Mouse (Mus musculus): ENCODE data around the gene Slc1a1. TPM values are rescaled to one million over a fixed set of nuclear protein-coding genes. Genes with fewer than 3 reads are reported as not detected.

The Slc1a1 gene
- polyA plus RNA-seq, 2 experiments from 2014 or later: not detected

GRCm38 (mm10) chr19:28854831-28855230 is 20.0 kb downstream of the Slc1a1 start:
- no peak for ATAC-seq

DNA sequence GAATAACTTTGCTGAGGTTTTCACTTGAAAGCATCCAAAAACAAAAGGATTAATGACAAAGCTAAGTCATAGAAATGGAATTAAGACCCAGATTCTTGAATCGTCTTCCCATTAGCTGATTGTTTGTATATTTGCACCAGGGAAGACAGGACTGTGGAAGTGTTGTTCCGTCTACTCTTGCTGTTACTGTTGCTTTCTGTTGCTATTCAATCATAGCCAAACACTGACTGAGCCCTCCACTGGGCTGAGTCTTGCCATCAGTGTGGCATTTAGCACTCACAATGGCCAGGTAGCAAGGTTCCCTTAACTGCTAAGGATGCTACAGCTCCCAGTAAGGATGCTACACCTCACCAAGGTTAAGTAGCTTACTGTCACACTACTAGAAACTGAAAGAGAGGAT is 25.4 kb downstream of the Slc1a1 start:
- ATAC-seq: no peak

DNA sequence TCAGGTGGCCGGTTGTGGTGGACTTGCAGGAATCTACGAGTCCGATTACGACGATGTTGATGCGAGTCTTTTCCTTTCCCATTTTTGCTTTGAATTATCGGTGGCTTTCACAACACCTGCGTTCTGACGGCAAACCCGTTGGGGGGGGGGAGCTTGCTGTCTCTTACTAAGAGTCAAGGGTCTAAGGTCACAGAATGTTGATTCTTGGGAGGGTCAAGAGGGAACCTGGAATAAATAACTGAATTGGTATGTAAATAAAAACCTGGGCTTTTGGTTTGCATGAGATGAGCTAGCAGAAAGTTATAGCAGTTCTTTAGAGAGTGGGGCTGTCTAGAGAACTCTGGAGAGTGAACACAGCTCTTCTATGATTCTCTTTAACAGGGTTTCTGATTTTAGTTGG is 28.8 kb downstream of the Slc1a1 start:
- no peak for ATAC-seq

GRCm38 (mm10) chr19:28864981-28865380 is 30.1 kb downstream of the Slc1a1 start:
- ATAC-seq: no peak

DNA sequence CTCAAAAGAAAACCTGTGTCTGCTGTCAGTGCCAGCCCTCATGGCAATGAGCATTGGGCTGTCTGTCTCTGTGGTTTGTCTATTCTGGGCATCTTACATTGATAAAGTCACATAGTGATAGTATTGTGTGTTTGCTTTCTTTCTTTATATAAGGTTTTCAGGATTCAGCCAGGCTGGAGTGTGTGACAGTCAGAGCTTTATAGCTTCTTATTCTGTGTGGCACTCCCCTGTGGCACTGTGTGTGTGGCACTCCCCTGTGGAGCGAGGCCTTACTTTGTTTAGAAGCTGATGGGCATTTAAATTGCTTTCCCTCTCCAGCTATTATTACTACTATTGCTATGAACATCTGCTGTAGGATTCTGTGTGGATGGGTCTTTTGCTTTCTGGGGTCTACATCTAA is 30.7 kb downstream of the Slc1a1 start:
- ATAC-seq: no peak

- ATAC-seq: peak; percentile 28
Observed at GRCm38 (mm10) chr19:28869251-28869855, 34.5 kb downstream of the Slc1a1 start.

DNA sequence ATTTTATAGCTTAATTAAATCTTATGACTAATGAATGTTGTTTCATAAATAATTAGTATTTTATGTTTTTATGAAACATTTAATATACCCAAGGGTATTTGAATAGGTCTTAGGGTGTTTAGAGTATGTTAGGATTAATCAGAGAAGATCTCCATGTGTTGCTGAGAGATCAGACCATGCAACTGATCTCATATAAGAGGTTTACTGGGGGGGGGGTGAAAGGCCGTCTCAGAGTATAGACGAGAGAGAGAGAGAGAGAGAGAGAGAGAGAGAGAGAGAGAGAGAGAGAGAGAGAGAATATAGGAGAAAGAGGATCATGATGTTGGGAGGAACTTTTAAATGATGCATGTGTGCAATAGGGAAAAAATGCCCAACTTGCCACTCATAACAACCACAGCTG is 35.5 kb downstream of the Slc1a1 start:
- ATAC-seq: no peak

DNA sequence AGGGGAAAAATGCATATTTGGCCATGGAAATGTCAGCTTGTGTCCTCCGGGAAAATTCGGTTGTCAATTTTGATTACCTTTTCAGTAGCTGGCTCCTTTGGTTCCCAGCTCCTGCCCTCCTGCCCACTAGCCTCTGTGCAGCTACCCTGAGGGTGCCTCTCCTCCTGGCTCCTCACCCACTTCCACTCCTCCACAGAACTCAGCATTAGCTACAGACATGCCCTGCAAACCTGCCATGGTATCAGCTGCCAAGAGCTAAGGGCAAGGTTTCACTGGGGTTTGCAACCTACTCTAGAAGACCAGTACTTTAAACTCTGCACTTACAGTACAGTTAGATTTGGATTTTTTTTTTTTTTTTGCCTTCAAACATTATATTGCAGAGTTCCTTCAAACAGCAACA is 44.6 kb downstream of the Slc1a1 start:
- ATAC-seq: no peak

DNA sequence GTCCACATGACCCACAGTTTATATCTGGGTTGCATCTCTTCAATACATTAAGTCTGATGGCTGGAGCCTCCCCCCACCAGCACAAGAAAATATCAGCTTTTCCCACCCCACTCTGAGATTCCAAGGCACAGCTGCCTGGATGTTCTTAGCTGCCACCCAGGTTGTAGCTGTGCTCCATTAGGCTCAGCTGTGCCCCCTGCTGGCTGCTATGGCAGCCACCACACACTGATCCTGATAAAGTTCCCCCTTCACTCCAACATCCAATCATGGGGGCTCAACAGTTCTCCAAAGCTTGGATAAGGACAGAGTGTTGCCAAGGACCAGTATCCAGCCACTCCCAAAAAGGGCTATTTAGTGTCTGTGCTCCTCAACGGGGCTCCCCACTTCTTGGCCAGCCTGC is 48.3 kb downstream of the Slc1a1 start:
- ATAC-seq: no peak

DNA sequence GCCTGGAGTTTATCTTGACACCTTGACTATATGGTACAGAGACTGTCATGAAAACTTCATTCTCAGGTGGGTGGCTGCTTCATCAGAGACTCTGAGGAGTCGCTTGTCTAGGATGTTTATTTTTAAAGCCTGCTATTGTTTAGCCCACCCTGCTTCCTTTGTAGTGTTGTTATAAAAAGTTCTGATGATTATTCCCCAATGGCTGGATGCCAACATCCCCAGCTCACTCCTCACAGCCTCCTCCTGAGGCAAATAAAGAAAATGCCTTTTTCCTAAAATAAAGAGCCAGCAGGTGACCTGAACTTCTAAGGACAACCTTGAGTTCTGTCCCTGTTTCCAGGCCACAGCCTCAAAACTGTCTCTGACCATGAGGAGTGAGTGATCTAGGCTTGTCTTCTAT is 53.6 kb downstream of the Slc1a1 start:
- ATAC-seq: no peak

DNA sequence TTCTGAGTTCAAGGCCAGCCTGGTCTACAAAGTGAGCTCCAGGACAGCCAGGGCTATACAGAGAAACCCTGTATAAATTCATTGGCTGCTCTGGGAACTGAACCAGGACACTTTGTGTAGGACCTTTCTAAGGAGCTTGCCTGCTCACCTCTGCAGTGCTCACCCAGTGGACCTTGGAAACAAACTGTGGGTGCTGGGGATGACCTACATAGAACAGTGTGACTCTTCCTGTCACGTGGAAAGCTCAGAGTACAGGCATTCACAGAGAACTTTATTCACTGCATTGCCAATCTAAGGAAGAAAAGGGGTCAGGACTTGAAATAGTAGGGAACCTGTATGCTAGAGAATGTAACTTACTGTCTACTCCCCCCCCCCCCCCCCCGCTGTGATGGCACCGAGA is 54.4 kb downstream of the Slc1a1 start:
- no peak for ATAC-seq

DNA sequence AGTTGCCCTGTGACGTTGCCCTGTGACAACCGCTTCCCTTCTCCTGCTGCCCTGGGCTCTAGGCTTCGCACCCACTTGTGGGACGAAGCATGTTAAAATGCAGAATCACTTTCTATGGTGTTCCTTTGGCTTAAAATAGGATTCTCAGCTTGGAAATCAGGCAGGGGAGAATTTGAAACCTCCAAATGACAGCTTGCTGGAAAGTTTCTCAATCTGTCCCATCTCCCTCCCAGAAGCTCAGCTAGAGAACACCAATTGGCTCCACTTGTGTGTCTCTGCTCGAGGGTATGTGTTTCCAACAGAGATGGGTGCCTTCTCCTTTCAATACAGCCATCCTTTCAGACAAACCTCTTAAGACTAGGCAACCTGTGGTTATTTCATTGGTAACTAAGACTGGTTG is 56.4 kb downstream of the Slc1a1 start:
- no peak for ATAC-seq

DNA sequence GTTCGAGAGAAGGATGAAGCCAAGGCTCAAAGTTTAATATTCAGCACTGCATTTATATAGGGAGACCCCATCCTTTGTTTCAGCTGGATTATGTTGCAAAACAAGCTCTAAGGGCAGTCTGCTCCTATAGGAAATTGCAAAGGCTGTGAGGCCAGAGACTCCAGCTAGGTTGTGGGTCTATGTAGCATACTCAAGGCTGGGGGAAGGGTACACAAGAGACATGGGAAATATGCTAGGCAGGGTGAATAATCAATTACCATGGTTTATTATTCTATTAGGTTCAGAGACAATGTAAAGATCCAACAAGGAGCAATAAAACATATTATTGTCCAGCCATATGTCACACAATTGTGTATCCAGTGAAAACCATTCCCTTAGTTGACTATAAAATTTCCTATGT is 57.0 kb downstream of the Slc1a1 start:
- no peak for ATAC-seq

GRCm38 (mm10) chr19:28896639-28897038 is 61.8 kb downstream of the Slc1a1 start:
- no peak for ATAC-seq

- no peak for ATAC-seq
Observed at GRCm38 (mm10) chr19:28897497-28897896, 62.6 kb downstream of the Slc1a1 start.

GRCm38 (mm10) chr19:28900771-28901170 is 65.9 kb downstream of the Slc1a1 start:
- ATAC-seq: no peak

DNA sequence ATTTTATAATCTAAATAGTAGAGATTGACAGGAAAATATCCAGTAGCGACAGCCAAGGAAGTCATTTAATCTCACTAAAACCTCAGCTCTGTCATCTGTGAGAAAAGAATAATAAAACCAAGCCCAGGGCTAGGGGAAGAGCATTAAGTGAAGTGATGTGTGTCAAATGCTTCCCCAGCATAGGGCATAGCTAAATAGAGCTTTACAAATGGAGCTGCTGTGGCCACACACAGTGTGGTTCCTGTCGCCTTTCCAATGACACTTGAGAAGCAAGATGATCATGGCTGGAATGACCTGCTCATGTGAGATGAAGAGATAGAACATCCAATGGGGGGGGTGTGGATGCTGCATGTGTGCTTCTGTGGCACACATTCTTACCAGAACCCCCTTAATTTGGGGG is 67.3 kb downstream of the Slc1a1 start:
- ATAC-seq: no peak

GRCm38 (mm10) chr19:28902806-28903205 is 68.0 kb downstream of the Slc1a1 start:
- no peak for ATAC-seq

DNA sequence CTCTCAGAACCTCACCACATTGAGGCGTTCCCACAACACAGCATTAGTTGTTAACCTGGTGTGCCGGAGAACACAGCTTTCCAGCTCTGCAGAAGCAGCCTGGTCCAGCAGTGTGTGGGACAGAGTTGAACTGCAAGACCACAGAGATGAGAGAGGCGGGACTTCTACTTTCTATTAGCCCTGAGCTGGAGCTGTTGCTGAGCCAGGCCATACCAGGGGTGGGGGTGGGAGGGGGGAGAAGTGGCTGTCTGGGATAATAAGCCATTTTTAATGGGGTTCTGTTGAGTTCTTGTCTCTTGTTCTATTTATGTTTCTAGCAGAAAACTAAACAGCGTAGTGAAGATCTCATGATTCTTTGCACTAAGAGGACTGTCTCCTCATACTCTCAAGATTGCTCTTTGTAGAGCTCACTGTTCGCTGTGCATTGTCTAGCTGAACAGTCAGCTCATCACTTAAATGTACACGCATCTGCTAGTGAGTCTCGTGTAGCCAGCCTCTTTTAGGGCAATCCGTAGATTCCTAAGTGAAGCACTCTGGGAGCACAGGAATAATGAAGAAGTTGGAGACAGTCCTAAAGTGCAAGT is 68.8 kb downstream of the Slc1a1 start:
- no peak for ATAC-seq

DNA sequence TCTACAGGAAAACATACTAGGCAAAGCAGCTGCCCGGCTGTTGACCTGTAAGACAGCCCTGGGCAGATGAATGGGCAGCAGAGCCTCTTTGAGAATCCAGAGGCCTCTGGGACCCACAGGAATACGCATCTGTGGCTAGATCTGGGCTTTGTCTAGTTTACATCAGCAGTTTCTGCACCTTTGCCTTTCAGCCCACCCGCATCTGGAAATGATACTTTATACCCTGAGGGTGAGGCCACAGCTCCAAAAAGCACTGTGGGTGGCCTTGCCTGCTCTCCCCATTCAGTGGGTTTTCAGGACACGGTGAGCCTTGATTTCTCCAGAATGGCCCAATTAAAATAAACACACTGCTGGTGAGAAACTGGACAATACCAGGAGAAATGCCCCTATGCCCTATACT is 73.3 kb downstream of the Slc1a1 start:
- ATAC-seq: no peak

GRCm38 (mm10) chr19:28908693-28909092 is 73.8 kb downstream of the Slc1a1 start:
- no peak for ATAC-seq

DNA sequence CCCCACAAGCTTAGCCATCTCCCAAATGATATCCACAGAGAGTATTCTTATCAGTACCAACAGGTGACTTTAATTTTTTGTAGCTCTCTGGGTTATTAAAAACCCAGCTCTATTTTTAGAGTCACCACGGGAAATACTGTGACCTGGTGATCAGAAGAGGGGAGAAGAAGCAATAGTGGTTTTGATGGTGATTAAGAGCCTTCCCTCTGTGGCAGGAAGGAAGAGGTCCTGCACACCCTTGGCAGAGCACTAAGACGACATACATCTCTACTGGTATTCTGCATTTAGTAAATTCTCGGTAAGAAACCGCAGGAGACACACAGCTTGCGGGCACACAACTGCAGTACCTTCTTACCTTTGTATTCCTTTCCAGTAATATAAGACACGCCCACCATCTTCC is 79.7 kb downstream of the Slc1a1 start:
- no peak for ATAC-seq

DNA sequence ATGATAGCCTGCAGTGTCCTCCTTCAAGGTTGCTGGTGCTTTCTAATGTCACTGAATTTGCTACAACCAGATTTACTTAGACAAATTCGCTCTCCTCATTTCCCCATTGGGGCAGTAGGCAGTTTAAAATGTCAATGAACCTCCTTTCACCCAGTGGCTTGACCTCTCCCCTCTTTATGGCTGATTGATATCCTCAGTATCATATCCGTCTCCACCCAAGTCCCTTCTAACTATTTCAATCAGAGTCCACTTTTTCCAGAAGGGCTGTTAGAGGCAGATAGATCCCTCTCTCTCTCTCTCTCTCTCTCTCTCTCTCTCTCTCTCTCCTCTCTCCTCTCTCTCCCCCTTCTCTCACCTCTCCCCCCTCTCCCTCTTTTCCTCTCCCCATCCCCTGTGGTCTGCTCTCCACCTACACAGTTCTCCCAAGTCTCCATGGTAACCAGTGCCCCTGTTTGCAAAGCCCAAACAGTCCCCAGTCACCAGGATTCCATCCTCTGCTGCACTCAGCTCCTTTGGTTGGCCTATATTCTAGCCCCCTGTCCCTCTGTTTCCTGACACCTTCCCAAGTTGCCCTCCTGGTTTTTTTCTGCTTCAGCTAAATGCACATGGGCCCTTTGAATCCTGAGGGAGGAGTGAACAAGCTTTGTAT is 80.9 kb downstream of the Slc1a1 start:
- no peak for ATAC-seq

DNA sequence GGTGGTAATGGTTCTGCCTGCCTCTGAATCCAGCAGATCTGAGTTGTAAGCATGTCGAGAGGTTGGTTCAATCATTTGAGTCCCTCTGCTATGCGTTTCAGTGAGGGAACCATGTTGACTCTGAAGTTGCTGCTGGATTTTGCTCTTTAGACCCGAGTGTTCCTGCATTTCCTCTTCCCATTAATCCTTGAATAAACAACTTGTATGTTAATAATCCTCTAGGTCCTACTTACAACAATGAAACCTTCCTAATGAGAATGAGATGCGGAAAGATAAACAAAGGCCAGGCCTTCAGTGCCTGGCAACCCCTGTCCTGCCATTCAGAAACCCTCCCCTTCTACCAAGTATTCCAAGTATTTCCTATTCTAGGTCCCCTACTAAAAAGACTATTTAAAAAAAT is 81.6 kb downstream of the Slc1a1 start:
- ATAC-seq: no peak

DNA sequence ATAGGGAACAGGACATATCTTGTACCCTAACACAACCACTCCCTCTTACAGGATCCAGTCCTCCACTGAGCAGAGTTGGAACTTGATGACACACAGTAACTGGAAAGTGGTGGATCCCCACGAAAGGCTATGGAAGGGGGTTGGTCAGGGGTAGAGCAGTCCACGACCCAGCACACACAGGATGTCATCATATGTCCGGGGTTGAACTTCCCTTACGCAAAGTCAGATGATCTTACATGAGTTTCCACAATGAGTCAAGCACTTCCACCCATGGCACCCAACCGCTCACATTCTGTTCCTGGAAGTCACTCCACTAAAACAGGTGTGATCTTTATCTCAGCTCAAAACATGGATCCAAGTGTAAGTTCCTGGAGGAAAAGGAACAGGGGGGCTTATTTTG is 83.0 kb downstream of the Slc1a1 start:
- ATAC-seq: no peak
